Mouse (Mus musculus): ENCODE results near the gene Apaf1. TPM values are rescaled to one million over a fixed set of nuclear protein-coding genes. Genes with fewer than 3 reads are reported as not detected.

The Apaf1 gene
- polyA plus RNA-seq, 1 experiment from 2014 or later = 24.5 TPM

GRCm38 (mm10) chr10:91123281-91123827, 40.8 kb upstream of the Apaf1 start:
- WGBS = under 1% methylated on average over 38 of the region's 44 CpGs
- Histone ChIP-seq H3K4me2 (replicated peaks; ENCODE audit: low read depth, low read length) (peak overlapping the region; percentile 60), H3K27me3 (ENCODE audit: control insufficient read depth, insufficient read depth, low read length) (no peaks in the 10 kb centered on the region), H3K36me3 (ENCODE audit: control insufficient read depth, insufficient read depth, low read length) (peaks cover 33% of the 10 kb centered on the region), H3K4me3 (ENCODE audit: low read depth, low read length) (peak overlapping the region; percentile 99), H3K4me1 (ENCODE audit: control insufficient read depth, insufficient read depth, low read length) (peaks cover 4% of the 10 kb centered on the region), H3K27ac (ENCODE audit: low read length) (peak overlapping the region; percentile 86), H3K9ac (replicated peaks; ENCODE audit: low read depth, low read length) (peak overlapping the region; percentile 96), H3K9me3 (ENCODE audit: control insufficient read depth, low read depth, low read length) (no peaks in the 10 kb centered on the region)
- ATAC-seq (ENCODE audit: insufficient number of reproducible peaks, insufficient read depth, low FRiP score, low read depth) = peak; percentile 57

- 30% methylated on average over 6 of the region's 6 CpGs for whole genome bisulfite sequencing
- ATAC-seq (ENCODE audit: insufficient number of reproducible peaks, insufficient read depth, low FRiP score, low read depth) = no peak
- no peak overlapping the region for H3K27ac ChIP-seq (ENCODE audit: low read length)
Measured at GRCm38 (mm10) chr10:91122646-91123045, 40.1 kb upstream of the Apaf1 start.

GRCm38 (mm10) chr10:91116958-91117357, 34.4 kb upstream of the Apaf1 start:
- H3K9ac ChIP-seq (replicated peaks; ENCODE audit: low read depth, low read length) = no peak overlapping the region
- H3K27me3 ChIP-seq (ENCODE audit: control insufficient read depth, insufficient read depth, low read length) = no peaks in the 10 kb centered on the region
- no peak overlapping the region for H3K27ac ChIP-seq (ENCODE audit: low read length)
- H3K4me3 ChIP-seq (ENCODE audit: low read depth, low read length) = no peak overlapping the region
- peaks cover 1% of the 10 kb centered on the region for H3K4me1 ChIP-seq (ENCODE audit: control insufficient read depth, insufficient read depth, low read length)
- peaks cover 81% of the 10 kb centered on the region for H3K36me3 ChIP-seq (ENCODE audit: control insufficient read depth, insufficient read depth, low read length)
- WGBS = 94% methylated on average over 12 of the region's 12 CpGs
- peaks cover 6% of the 10 kb centered on the region; the same call in 1 of the 2 replicates for H3K9me3 ChIP-seq (ENCODE audit: control insufficient read depth, low read depth, low read length)
- no peak overlapping the region for H3K4me2 ChIP-seq (replicated peaks; ENCODE audit: low read depth, low read length)
- ATAC-seq (ENCODE audit: insufficient number of reproducible peaks, insufficient read depth, low FRiP score, low read depth) = no peak

More at GRCm38 (mm10) chr10:91122646-91123045, 40.1 kb upstream of the Apaf1 start:
- peaks cover 40% of the 10 kb centered on the region for H3K36me3 ChIP-seq (ENCODE audit: control insufficient read depth, insufficient read depth, low read length)
- no peaks in the 10 kb centered on the region for H3K9me3 ChIP-seq (ENCODE audit: control insufficient read depth, low read depth, low read length)
- H3K4me1 ChIP-seq (ENCODE audit: control insufficient read depth, insufficient read depth, low read length) = peaks cover 4% of the 10 kb centered on the region
- peak overlapping the region; percentile 99 for H3K4me3 ChIP-seq (ENCODE audit: low read depth, low read length)
- peak overlapping the region; percentile 96 for H3K9ac ChIP-seq (replicated peaks; ENCODE audit: low read depth, low read length)
- H3K4me2 ChIP-seq (replicated peaks; ENCODE audit: low read depth, low read length) = peak overlapping the region; percentile 60
- H3K27me3 ChIP-seq (ENCODE audit: control insufficient read depth, insufficient read depth, low read length) = no peaks in the 10 kb centered on the region

- whole genome bisulfite sequencing = 56% methylated on average over 4 of the region's 4 CpGs
Measured at GRCm38 (mm10) chr10:91109841-91110240, 27.3 kb upstream of the Apaf1 start.

GRCm38 (mm10) chr10:91105981-91106380, 23.4 kb upstream of the Apaf1 start:
- H3K9me3 ChIP-seq (ENCODE audit: control insufficient read depth, low read depth, low read length) = no peaks in the 10 kb centered on the region
- WGBS = 79% methylated on average over 3 of the region's 3 CpGs
- no peak for ATAC-seq (ENCODE audit: insufficient number of reproducible peaks, insufficient read depth, low FRiP score, low read depth)

More at GRCm38 (mm10) chr10:91109841-91110240, 27.3 kb upstream of the Apaf1 start:
- H3K9ac ChIP-seq (replicated peaks; ENCODE audit: low read depth, low read length) = no peak overlapping the region
- H3K27me3 ChIP-seq (ENCODE audit: control insufficient read depth, insufficient read depth, low read length) = no peaks in the 10 kb centered on the region
- peaks cover 6% of the 10 kb centered on the region; the same call in 1 of the 2 replicates for H3K9me3 ChIP-seq (ENCODE audit: control insufficient read depth, low read depth, low read length)
- no peak overlapping the region for H3K4me3 ChIP-seq (ENCODE audit: low read depth, low read length)
- H3K4me1 ChIP-seq (ENCODE audit: control insufficient read depth, insufficient read depth, low read length) = no peaks in the 10 kb centered on the region
- H3K4me2 ChIP-seq (replicated peaks; ENCODE audit: low read depth, low read length) = no peak overlapping the region
- H3K27ac ChIP-seq (ENCODE audit: low read length) = no peak overlapping the region
- ATAC-seq (ENCODE audit: insufficient number of reproducible peaks, insufficient read depth, low FRiP score, low read depth) = no peak
- peaks cover 19% of the 10 kb centered on the region for H3K36me3 ChIP-seq (ENCODE audit: control insufficient read depth, insufficient read depth, low read length)

GRCm38 (mm10) chr10:91102799-91103590, 20.4 kb upstream of the Apaf1 start:
- H3K9me3 ChIP-seq (ENCODE audit: control insufficient read depth, low read depth, low read length) = no peaks in the 10 kb centered on the region
- H3K4me2 ChIP-seq (replicated peaks; ENCODE audit: low read depth, low read length) = no peak overlapping the region
- H3K27ac ChIP-seq (ENCODE audit: low read length) = no peak overlapping the region
- H3K27me3 ChIP-seq (ENCODE audit: control insufficient read depth, insufficient read depth, low read length) = no peaks in the 10 kb centered on the region
- ATAC-seq (ENCODE audit: insufficient number of reproducible peaks, insufficient read depth, low FRiP score, low read depth) = no peak
- 93% methylated on average over 14 of the region's 14 CpGs for WGBS
- no peak overlapping the region for H3K4me3 ChIP-seq (ENCODE audit: low read depth, low read length)
- H3K4me1 ChIP-seq (ENCODE audit: control insufficient read depth, insufficient read depth, low read length) = no peaks in the 10 kb centered on the region
- H3K36me3 ChIP-seq (ENCODE audit: control insufficient read depth, insufficient read depth, low read length) = no peaks in the 10 kb centered on the region; the same call in 1 of the 2 replicates
- no peak overlapping the region for H3K9ac ChIP-seq (replicated peaks; ENCODE audit: low read depth, low read length)

More at GRCm38 (mm10) chr10:91105981-91106380, 23.4 kb upstream of the Apaf1 start:
- no peaks in the 10 kb centered on the region for H3K27me3 ChIP-seq (ENCODE audit: control insufficient read depth, insufficient read depth, low read length)
- no peaks in the 10 kb centered on the region for H3K4me1 ChIP-seq (ENCODE audit: control insufficient read depth, insufficient read depth, low read length)
- H3K27ac ChIP-seq (ENCODE audit: low read length) = no peak overlapping the region
- H3K36me3 ChIP-seq (ENCODE audit: control insufficient read depth, insufficient read depth, low read length) = no peaks in the 10 kb centered on the region; the same call in 1 of the 2 replicates
- no peak overlapping the region for H3K9ac ChIP-seq (replicated peaks; ENCODE audit: low read depth, low read length)
- H3K4me3 ChIP-seq (ENCODE audit: low read depth, low read length) = no peak overlapping the region
- no peak overlapping the region for H3K4me2 ChIP-seq (replicated peaks; ENCODE audit: low read depth, low read length)

- no peaks in the 10 kb centered on the region; the same call in 1 of the 2 replicates for H3K36me3 ChIP-seq (ENCODE audit: control insufficient read depth, insufficient read depth, low read length)
- H3K9me3 ChIP-seq (ENCODE audit: control insufficient read depth, low read depth, low read length) = no peaks in the 10 kb centered on the region
- 95% methylated on average over 25 of the region's 25 CpGs for WGBS
- H3K27ac ChIP-seq (ENCODE audit: low read length) = no peak overlapping the region
- no peaks in the 10 kb centered on the region for H3K27me3 ChIP-seq (ENCODE audit: control insufficient read depth, insufficient read depth, low read length)
- ATAC-seq (ENCODE audit: insufficient number of reproducible peaks, insufficient read depth, low FRiP score, low read depth) = no peak
- no peak overlapping the region for H3K4me2 ChIP-seq (replicated peaks; ENCODE audit: low read depth, low read length)
- no peak overlapping the region for H3K9ac ChIP-seq (replicated peaks; ENCODE audit: low read depth, low read length)
- H3K4me1 ChIP-seq (ENCODE audit: control insufficient read depth, insufficient read depth, low read length) = no peaks in the 10 kb centered on the region
- H3K4me3 ChIP-seq (ENCODE audit: low read depth, low read length) = no peak overlapping the region
Measured at GRCm38 (mm10) chr10:91101936-91102335, 19.4 kb upstream of the Apaf1 start.

GRCm38 (mm10) chr10:91100101-91100500, 17.5 kb upstream of the Apaf1 start:
- no peak overlapping the region for H3K4me3 ChIP-seq (ENCODE audit: low read depth, low read length)
- no peaks in the 10 kb centered on the region; the same call in 1 of the 2 replicates for H3K36me3 ChIP-seq (ENCODE audit: control insufficient read depth, insufficient read depth, low read length)
- no peaks in the 10 kb centered on the region for H3K4me1 ChIP-seq (ENCODE audit: control insufficient read depth, insufficient read depth, low read length)
- no peak overlapping the region for H3K27ac ChIP-seq (ENCODE audit: low read length)
- no peaks in the 10 kb centered on the region for H3K9me3 ChIP-seq (ENCODE audit: control insufficient read depth, low read depth, low read length)
- 82% methylated on average over 1 of the region's 1 CpGs for WGBS
- H3K4me2 ChIP-seq (replicated peaks; ENCODE audit: low read depth, low read length) = no peak overlapping the region
- no peak for ATAC-seq (ENCODE audit: insufficient number of reproducible peaks, insufficient read depth, low FRiP score, low read depth)
- H3K27me3 ChIP-seq (ENCODE audit: control insufficient read depth, insufficient read depth, low read length) = no peaks in the 10 kb centered on the region
- H3K9ac ChIP-seq (replicated peaks; ENCODE audit: low read depth, low read length) = no peak overlapping the region
